Mouse (Mus musculus) activated CD4-positive, CD25-positive, alpha-beta regulatory T cell (primary cell): ENCODE measurements around the gene Gm6902. TPM values are rescaled to one million over a fixed set of nuclear protein-coding genes. Genes with fewer than 3 reads are reported as not detected.

Experiments used
- polyA plus RNA-seq, 2 experiments: library from polyadenylated mRNA; unstranded; fragments of 100-300 nt; shearing (Covaris generic); gene quantifications; one replicate each; pipeline ENCODE4 v1.2.1; 2017

Gene Gm6902
- under 1 TPM in 1 of 2 experiments, not detected in 1; 0.50 TPM for polyA plus RNA-seq

DNA sequence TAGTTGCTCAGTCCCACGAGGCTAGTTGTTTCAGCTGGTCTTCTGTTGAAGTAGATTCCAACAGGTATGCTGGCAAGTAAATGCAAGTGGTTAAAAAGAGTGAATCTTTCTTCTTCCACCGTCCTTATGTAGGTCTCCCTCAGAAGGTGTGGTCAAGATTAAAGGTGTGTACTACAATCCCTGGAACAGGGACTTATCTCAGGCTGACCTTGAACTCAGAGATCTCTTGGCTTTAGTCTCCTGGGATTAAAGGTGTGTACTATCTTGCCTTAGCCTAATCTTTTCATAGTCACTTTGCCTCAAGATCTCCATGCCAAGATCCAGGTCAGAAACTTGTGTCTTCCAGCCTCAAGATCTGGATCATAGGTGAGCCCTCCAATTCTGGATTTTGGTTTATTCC, at the start of gene Gm6902:
Gm6902 (minus strand) TSS at position 101 of the 400 bp plus-strand sequence.

DNA sequence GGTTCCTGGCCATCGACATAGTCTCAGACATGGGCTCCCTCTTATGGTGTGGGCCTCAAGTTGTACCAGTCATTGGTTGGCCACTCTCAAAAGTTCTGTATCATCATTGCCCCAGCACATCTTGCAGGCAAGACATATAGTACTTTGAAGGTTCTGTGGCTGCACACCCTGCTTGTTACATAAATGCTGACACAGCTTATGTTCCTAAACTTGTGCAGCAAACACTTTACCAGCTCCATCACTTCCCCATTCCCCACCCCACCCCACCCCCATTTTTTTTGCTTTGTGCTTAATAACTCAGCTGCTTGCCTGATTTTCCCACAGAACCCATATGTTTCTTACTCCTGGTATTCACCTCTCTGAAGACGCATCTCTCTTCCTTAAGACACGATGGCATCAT, 22.2 kb upstream of the Gm6902 start, which contains the start of gene Nlrp4e:
Nlrp4e (plus strand) TSS at position 301 of the 400 bp plus-strand sequence.

DNA sequence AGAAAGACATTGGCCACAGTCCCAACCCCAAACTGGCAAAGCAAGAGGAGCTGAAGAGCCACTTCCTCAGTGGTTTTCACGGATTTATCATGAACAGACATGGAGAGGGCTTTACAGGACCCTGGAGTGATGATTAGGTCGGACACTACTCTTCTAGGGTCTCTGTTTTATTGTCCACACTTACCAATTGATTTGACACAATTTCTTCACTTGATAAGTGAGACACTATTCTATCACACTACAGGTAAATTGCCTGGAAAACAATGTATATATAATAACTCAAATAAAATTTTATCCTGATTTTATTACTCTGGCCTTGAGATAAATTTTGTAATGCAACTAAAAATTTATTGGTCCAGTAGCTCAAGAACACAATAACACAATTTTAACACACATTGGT, 27.1 kb downstream of the Gm6902 start, which contains the start of gene Vmn1r166:
Vmn1r166 (minus strand) TSS at position 101 of the 400 bp plus-strand sequence.

Other genes with a start within 250 kb of the Gm6902 start
- gene Vmn1r163, start 223.4 kb downstream of the Gm6902 start, polyA plus RNA-seq: under 1 TPM in 1 of 2 experiments, not detected in 1; 0.21 TPM
- not detected for gene Gm8720, start 211.4 kb downstream of the Gm6902 start, polyA plus RNA-seq
- under 1 TPM in 1 of 2 experiments, not detected in 1; 0.23 TPM for gene Gm10662, start 134.4 kb downstream of the Gm6902 start, polyA plus RNA-seq
- not detected for gene Vmn1r165, start 61.6 kb downstream of the Gm6902 start, polyA plus RNA-seq
- not detected for gene Vmn1r166, start 27.2 kb downstream of the Gm6902 start, polyA plus RNA-seq
- gene Nlrp4e, start 22.3 kb upstream of the Gm6902 start, polyA plus RNA-seq: not detected
- not detected for gene Nlrp5, start 107.0 kb upstream of the Gm6902 start, polyA plus RNA-seq
- gene Vmn1r167, start 228.3 kb upstream of the Gm6902 start, polyA plus RNA-seq: not detected